Mouse (Mus musculus) cerebellum, postnatal 10 days (tissue): ENCODE measurements around the gene Ctnnb1.

Source experiments
- DNase-seq, 2 experiments: peaks; one replicate each; pipeline ENCODE4 v3.0.0; 2021; ENCODE audit warnings: mixed read lengths in 2 of 2

The Ctnnb1 gene

DNA sequence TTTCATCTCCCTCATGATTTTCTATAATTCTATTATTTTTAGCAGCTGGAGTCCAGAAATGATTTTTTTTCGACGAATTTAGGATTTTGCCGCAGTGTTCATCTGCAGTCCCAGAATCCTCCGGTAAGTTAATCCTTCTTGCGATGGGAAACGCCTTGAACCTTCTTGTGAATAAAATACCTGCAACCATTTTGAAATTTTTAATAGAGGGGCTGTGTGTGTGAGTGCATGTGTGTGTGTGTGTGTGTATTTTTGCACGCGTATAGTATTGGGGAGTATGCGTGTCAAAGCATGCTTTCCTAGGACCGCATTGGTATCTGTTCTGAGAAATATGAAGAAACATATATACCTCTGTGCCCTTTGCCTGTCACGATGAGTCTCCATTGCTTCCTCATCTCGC lies 1.0 kb downstream of the Ctnnb1 start:
- DNase-seq, result no peak

DNA sequence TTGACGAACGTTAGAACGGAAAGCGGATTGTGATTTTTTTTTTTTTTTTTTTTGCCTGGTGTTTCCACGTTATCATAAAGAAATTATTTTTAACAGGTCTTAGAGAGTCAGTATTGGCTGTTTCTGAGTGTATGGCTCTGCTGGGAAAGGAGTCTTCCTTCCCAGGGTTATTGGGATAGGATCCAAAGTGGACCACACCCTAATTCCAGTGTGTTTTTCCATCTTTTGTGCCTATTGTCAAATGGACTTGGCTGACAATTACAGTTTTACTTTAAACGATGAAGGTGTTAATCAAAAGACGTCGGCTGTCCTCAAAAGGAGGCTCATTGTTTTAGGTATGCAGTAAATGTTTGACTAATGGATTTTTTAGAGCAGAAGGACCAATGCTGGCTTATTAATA lies 1.8 kb downstream of the Ctnnb1 start:
- DNase-seq, result no peak

- no peak for DNase-seq
Measured at GRCm38 (mm10) chr9:120932371-120932770, 3.4 kb downstream of the Ctnnb1 start.

DNA sequence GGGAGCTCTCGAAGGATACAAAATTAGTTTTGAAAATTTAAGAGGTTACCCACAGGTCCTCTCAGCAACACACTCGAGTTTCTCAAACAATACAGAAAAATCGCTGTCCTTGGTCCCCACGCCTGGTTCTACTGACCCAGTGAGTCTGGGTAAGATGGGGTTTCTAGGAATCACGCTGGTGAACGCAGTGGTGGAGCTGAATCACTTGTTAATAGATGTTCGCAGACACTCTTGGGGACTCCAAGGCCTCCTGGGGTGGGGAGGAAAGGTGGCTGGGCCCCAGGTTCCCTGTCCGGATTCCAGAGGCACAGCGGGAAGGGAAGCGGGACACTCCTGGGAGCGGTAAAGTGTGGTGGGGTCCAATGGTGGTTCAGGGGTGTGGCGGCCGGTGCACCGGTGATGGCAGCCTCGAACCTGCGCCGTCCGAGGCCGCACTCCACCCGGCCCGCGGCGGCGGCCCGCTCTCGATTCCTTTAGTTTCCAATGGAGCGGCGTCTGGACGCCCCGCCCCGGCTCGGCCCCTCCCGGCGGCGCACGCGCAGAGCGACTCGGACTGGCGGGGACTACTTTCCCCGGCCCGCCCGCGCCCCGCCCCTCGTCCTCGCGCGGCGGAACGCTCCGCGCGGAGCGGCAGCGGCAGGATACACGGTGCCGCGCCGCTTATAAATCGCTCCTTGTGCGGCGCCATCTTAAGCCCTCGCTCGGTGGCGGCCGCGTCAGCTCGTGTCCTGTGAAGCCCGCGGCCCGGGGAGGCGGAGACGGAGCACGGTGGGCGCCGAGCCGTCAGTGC lies 4.0 kb downstream of the Ctnnb1 start:
- peak; percentile 99 for DNase-seq

GRCm38 (mm10) chr9:120933587-120933885 lies 4.5 kb downstream of the Ctnnb1 start:
- peak in 1 of 2 experiments; percentile 84 for DNase-seq

GRCm38 (mm10) chr9:120933886-120934758 lies 5.1 kb downstream of the Ctnnb1 start:
- peak; percentile 66 to 74 for DNase-seq

DNA sequence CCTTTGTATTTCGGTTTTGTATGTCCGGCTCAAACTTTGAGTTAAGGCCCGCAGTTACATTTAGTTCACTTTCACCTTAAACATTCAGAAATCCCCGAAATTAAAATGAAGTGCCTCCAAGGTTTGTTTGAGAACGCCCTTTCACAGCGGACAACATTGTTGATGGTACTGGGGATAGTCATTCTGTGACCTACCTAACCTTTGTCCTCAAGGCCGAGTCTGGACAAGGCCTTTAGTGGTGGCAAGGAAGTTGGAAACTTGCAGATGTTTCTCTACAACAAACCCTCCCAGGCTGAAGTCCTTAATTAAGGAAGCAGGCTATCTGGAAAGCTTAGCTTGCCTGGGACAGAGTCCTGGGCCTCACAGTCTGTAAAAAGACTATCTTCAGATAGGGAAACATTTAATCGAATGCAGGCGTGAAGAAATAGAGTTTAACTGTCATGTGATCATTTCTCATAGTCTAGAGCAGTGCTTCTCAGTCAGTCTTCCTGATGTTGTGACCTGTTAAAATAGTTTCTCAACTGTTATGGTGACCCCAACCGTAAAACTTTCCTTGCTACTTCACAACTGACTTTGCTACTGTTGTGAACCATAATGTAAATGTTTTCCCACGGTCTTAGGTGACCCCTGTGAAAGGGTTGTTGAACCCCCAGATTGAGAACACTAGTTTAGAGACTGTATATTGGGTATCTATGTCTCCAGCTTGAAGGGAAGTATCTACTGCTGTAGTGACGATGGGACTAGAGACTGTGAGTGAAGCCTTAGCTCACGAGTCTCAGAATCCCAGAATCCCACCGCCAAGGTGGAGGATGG lies 6.0 kb downstream of the Ctnnb1 start:
- DNase-seq, result no peak

GRCm38 (mm10) chr9:120935634-120935922 lies 6.6 kb downstream of the Ctnnb1 start:
- no peak for DNase-seq

GRCm38 (mm10) chr9:120936351-120936750 lies 7.3 kb downstream of the Ctnnb1 start:
- DNase-seq, result peak; percentile 87 to 90

DNA sequence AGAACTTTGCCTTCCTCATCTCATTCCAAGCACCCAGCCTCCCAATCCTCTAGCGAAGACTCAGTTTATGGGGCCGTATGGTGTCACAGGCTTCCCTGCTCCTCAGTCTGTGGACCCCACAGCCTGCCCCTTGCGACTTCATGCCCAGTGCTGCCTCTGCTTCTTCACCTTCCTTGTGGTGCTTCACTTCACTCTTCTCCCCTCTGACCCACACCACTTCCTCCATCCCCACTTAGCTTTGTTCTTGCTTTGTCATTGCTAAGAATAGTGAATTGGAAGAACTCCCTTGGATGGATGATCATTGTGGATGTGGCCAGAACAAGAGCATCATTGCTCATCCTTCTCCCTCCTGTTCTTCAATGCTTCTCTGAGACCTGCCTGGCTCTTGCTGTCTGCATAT lies 11.8 kb downstream of the Ctnnb1 start:
- DNase-seq, result no peak

GRCm38 (mm10) chr9:120943757-120944156 lies 14.7 kb downstream of the Ctnnb1 start:
- DNase-seq, result no peak

DNA sequence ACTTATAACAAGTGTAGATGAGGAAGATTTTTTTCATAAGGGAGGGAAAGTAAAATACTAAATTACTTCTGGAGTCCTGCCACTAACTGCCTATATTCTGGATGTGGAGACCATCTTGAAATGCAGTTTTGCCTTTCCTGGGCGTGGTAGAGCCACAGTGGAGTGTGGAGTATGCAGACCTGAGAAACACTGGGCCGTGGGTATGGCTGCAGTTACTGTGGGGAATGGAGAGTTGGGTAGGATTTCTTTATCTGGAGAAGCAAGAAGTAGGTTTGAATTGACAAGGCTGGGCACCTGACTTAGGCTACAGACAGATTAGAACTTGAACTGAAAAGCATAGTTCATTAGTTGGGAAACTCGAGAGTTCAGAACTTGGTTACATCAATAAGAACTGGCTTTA lies 15.2 kb downstream of the Ctnnb1 start:
- no peak for DNase-seq

DNA sequence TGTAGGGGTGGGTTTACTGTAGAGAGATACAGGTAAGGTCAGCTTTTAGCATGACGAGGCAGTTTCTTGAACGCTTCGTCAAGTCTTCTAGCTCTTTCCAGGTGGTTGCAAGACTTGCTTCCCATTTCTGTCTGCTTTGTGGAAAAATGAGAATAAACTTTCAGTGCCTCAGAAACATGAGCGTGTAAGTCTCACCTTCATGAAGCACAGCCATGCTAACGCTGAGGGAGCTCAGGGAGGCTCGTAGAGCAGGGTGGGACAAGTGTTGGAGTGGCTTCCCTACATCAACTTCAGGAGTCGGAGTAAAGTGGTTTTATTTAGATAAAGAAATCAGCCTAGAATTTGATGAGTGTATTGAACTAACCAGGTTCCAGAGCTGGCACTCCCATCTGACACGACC lies 17.1 kb downstream of the Ctnnb1 start:
- DNase-seq, result no peak

- DNase-seq, result no peak
Measured at GRCm38 (mm10) chr9:120948832-120949231, 19.8 kb downstream of the Ctnnb1 start.

DNA sequence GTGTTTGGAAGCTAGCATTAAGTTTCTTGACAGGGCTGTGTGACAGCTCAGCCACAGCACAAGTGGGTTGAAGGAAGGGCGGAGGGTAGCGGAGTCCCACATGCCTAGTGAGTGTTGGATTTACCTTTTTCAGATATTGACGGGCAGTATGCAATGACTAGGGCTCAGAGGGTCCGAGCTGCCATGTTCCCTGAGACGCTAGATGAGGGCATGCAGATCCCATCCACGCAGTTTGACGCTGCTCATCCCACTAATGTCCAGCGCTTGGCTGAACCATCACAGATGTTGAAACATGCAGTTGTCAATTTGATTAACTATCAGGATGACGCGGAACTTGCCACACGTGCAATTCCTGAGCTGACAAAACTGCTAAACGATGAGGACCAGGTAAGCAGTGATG lies 21.7 kb downstream of the Ctnnb1 start:
- no peak for DNase-seq

- DNase-seq, result no peak
Measured at GRCm38 (mm10) chr9:120951947-120952346, 22.9 kb downstream of the Ctnnb1 start.

DNA sequence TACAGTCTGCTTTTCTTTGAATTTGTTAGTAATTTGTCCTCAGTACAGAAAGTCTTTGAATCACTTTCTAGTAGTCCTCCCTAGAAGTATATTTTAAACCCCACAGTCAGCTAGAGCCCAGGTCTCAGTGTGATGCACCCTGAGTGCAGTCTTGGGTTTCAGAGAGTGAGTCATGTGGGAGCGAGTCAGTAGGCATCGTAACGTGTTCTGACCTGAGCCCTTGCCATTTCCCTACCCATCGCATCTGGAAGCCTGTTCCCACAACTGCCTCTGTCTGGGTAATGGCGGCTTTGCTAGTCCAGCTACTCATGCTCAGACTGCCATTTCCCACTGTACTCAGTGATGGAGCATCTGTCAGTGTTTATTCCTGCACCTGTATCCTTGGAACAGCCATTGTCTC lies 29.0 kb downstream of the Ctnnb1 start:
- no peak for DNase-seq

DNA sequence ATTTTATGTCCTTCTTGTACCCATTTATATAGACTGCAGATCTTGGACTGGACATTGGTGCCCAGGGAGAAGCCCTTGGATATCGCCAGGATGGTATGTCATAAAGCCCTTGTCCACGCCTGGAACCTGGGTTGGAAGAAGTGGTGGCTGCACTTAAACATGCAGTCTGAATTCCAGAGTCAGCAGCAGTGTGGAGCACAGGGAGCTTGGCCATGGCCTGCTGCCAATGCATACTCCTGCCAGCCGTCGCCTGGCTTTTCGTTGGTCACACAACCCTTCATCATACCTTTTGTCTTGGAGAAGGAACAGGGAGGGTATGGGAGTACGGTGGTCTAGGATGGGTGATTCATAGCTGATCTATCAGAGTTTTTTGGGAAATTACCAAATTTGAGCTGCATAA lies 29.5 kb downstream of the Ctnnb1 start:
- peak; percentile 54 to 58 for DNase-seq

- no peak for DNase-seq
Measured at GRCm38 (mm10) chr9:120959225-120959624, 30.2 kb downstream of the Ctnnb1 start.

- DNase-seq, result no peak
Measured at GRCm38 (mm10) chr9:120960611-120961010, 31.6 kb downstream of the Ctnnb1 start.

DNA sequence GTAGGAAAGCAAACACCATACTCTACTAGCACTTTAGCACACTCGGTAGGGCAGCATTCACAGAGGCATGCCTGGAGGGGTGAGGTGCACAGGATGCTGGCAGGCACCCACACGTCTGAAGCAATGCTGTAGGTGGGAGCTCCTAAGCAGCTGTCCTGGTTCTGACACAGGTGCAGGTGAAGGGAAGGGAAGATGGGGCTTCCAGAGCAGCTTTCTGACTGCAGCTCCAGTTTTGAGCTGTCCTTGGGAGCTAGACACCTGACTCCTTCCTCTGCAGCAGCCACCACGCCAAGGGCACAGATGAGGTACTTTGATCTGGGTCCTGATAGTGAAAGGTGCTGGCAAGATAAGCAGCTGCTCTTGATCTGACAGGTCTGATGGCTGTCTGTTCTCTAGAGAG lies 32.5 kb downstream of the Ctnnb1 start:
- no peak for DNase-seq

GRCm38 (mm10) chr9:120961969-120962700 lies 33.1 kb downstream of the Ctnnb1 start:
- DNase-seq, result peak in 1 of 2 experiments; percentile 16

DNA sequence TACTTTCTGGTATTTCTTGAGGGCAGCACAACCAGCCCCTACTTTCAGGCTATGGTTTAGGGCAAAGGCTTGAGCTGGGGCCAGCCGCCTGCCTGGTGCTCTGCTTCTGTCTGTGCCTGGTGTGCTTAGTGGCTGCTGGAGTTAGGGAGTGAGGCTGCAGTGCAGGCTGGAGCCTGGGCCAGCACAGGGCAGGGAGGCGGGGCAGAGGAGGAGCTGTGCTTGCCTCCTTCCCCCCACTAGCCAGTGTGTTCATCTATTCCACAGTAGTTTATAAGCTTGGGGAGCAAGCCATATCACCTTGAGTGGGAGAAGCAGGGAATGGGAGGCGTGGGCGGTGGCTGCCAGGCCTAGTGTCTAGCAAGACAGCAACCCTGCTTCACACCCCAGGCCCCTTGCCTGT lies 34.1 kb downstream of the Ctnnb1 start:
- DNase-seq, result no peak
